8 mouse cellular contexts compared by ENCODE assay signal in the genomic region with DNA sequence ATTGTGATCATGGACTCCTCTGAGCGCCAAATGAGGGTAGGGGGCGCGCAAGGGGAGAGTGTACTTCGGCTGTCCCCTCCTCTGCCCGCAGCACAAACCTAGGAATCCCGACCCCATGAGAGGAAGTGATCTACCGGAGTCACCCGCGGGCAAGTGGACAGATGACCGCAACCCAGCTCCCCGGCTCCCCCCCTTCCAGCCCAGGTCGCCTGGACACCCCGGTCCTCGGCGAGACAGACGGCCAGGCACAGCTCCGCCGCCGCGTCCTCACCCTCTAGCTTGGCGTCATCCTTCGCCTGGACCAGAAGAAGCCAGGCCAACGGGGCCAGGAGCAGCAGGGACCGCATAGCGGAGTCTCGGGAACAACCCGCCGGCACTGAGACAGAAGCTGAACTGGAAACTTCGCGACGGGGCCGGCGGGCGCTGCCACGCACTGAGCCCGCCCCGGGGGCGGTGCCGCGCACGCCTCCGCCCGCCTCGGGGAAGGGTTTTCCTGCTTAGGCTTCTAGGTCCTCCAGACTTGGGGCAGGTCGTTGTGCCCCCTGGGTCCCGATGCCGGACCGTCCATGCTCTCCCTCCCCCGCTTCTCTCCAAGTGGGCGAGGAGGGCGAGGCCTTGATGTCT. TPM values are rescaled to one million over a fixed set of nuclear protein-coding genes. Genes with fewer than 3 reads are reported as not detected.
DNase-seq lines count a peak whose midpoint lies in the region; ATAC-seq and TF ChIP-seq lines count a peak whose summit lies in the region.

Plod1 (minus strand) TSS at position 437 of the 624 bp plus-strand sequence.

- peak; percentile 86 for TF ChIP-seq POLR2A in small intestine, adult 2 months (IDR thresholded peaks at IDR 0.05; ENCODE audit: low read depth, low read length)

- TF ChIP-seq CTCF in small intestine, adult 2 months (IDR thresholded peaks at IDR 0.05; ENCODE audit: extremely low read depth, insufficient read length, insufficient replicate concordance, low read depth, low read length), result no peak

- peak within 1 kb of the TSS; percentile 91 for H3K27ac ChIP-seq in embryonic facial prominence, embryonic 14.5 days (replicated peaks; ENCODE audit: low read depth, low read length)
- peak within 1 kb of the TSS; percentile 91 for H3K27ac ChIP-seq in limb, embryonic 10.5 days
- H3K27ac ChIP-seq in midbrain, embryonic 11.5 days (ENCODE audit: low read depth, low read length), result 0 out of 2 replicates have a peak within 1 kb of the TSS, but pooled peaks have one; percentile 30
- H3K27ac ChIP-seq in small intestine, adult 2 months (ENCODE audit: insufficient read depth, low read depth, low read length), result peak within 1 kb of the TSS; percentile 81

- H3K9ac ChIP-seq in embryonic facial prominence, embryonic 14.5 days (ENCODE audit: low read depth, low read length), result peak within 1 kb of the TSS; percentile 86
- H3K9ac ChIP-seq in midbrain, embryonic 11.5 days (ENCODE audit: low read length), result peak within 1 kb of the TSS; percentile 82

- WGBS in embryonic facial prominence, embryonic 14.5 days, result 0% methylated on average over 24 of the region's 51 CpGs
- WGBS in limb, embryonic 10.5 days, result under 1% methylated on average over 51 of the region's 51 CpGs
- under 1% methylated on average over 51 of the region's 51 CpGs for WGBS in midbrain, embryonic 11.5 days
- under 1% methylated on average over 50 of the region's 51 CpGs for WGBS in small intestine, adult 2 months

- H3K4me3 ChIP-seq in embryonic facial prominence, embryonic 14.5 days (ENCODE audit: low read depth, low read length), result peak within 1 kb of the TSS; percentile 82
- peak within 1 kb of the TSS; percentile 84 for H3K4me3 ChIP-seq in limb, embryonic 10.5 days
- peak within 1 kb of the TSS; percentile 54 for H3K4me3 ChIP-seq in midbrain, embryonic 11.5 days (ENCODE audit: low read depth, low read length)
- H3K4me3 ChIP-seq in small intestine, adult 2 months (ENCODE audit: low read depth, low read length), result peak within 1 kb of the TSS; percentile 80

- peaks cover 4% of the 10 kb centered on the region for H3K36me3 ChIP-seq in embryonic facial prominence, embryonic 14.5 days (ENCODE audit: control insufficient read depth, insufficient read depth, low read length)
- H3K36me3 ChIP-seq in limb, embryonic 10.5 days, result peaks cover 10% of the 10 kb centered on the region
- no peaks in the 10 kb centered on the region for H3K36me3 ChIP-seq in midbrain, embryonic 11.5 days (ENCODE audit: control insufficient read depth, insufficient read depth, low read length)
- no peaks in the 10 kb centered on the region for H3K36me3 ChIP-seq in small intestine, adult 2 months (ENCODE audit: control insufficient read depth, insufficient read depth, low read length)

- peak; percentile 66 for DNase-seq in 416B (ENCODE audit: low read depth)
- peak; percentile 92 to 95 for DNase-seq in adrenal gland, postnatal 36 days
- DNase-seq in embryonic facial prominence, embryonic 14.5 days (ENCODE audit: low spot score), result peak; percentile 88
- peak; percentile 93 to 94 for DNase-seq in heart, adult 18-20 months
- peak; percentile 92 for DNase-seq in kidney, adult 18-20 months
- DNase-seq in limb, embryonic 10.5 days (ENCODE audit: low spot score), result peak; percentile 84
- DNase-seq in midbrain, embryonic 11.5 days (ENCODE audit: low spot score, missing footprints), result peak; percentile 95

- peaks cover 56% of the 10 kb centered on the region for H3K4me1 ChIP-seq in embryonic facial prominence, embryonic 14.5 days (ENCODE audit: control insufficient read depth, insufficient read depth, low read length)
- peaks cover 72% of the 10 kb centered on the region for H3K4me1 ChIP-seq in limb, embryonic 10.5 days
- peaks cover 2% of the 10 kb centered on the region for H3K4me1 ChIP-seq in midbrain, embryonic 11.5 days (ENCODE audit: control insufficient read depth, insufficient read depth, low read length)
- H3K4me1 ChIP-seq in small intestine, adult 2 months (ENCODE audit: control insufficient read depth, insufficient read depth, insufficient read length, low read length), result peaks cover 2% of the 10 kb centered on the region; the same call in 1 of the 2 replicates

- H3K9me3 ChIP-seq in embryonic facial prominence, embryonic 14.5 days (ENCODE audit: control insufficient read depth, low read length), result no peaks in the 10 kb centered on the region
- H3K9me3 ChIP-seq in limb, embryonic 10.5 days (replicated peaks), result no peaks in the 10 kb centered on the region
- H3K9me3 ChIP-seq in midbrain, embryonic 11.5 days (ENCODE audit: control insufficient read depth, low read length), result no peaks in the 10 kb centered on the region

- H3K4me2 ChIP-seq in embryonic facial prominence, embryonic 14.5 days (ENCODE audit: low read depth, low read length), result peak within 1 kb of the TSS; percentile 75
- peak within 1 kb of the TSS; percentile 92 for H3K4me2 ChIP-seq in midbrain, embryonic 11.5 days

- peak; percentile 70 for ATAC-seq in embryonic facial prominence, embryonic 14.5 days (ENCODE audit: low read depth)
- peak; percentile 47 for ATAC-seq in midbrain, embryonic 11.5 days (ENCODE audit: low FRiP score)

- no peaks in the 10 kb centered on the region for H3K27me3 ChIP-seq in embryonic facial prominence, embryonic 14.5 days (replicated peaks; ENCODE audit: control insufficient read depth, insufficient read depth, low read length)
- no peaks in the 10 kb centered on the region for H3K27me3 ChIP-seq in limb, embryonic 10.5 days (ENCODE audit: low read depth, poor library complexity, severe bottlenecking)
- H3K27me3 ChIP-seq in midbrain, embryonic 11.5 days (ENCODE audit: control insufficient read depth, insufficient read depth, low read length), result no peaks in the 10 kb centered on the region; the same call in 1 of the 2 replicates
- no peaks in the 10 kb centered on the region for H3K27me3 ChIP-seq in small intestine, adult 2 months (ENCODE audit: control insufficient read depth, insufficient read depth, low read length)

RNA-seq across cellular contexts. Expression of gene Plod1, which starts in this region (rescaled TPM):
- 10 to 100 TPM; 35.1 to 47.1 TPM for total RNA-seq in adrenal gland, postnatal 36 days (2021)
- 83.8 and 102 TPM in 2 replicates for polyA plus RNA-seq in embryonic facial prominence, embryonic 14.5 days (2014; fragmentation: Nextera tagmentation; extraction: Ambion mirVana)
- 10 to 100 TPM; 61.0 to 65.3 TPM for total RNA-seq in heart, adult 18-20 months (2021)
- polyA plus RNA-seq in limb, embryonic 10.5 days (2016; fragmentation: Nextera tagmentation; extraction: Ambion mirVana), result 29.1 and 31.5 TPM in 2 replicates
- 24.2 and 25.8 TPM in 2 replicates for polyA plus RNA-seq in midbrain, embryonic 11.5 days (2014; fragmentation: Nextera tagmentation; extraction: Ambion mirVana)
- 8.8 and 18.8 TPM in 2 replicates for polyA plus RNA-seq in small intestine, adult 2 months (2012; rRNA removed)

Comparison
In these comparisons a context has a peak if more than half of its experiments do, and no peak if none do; other contexts are left out.
1. Peak in every context shown above with its lines: DNase-seq, ATAC-seq, H3K4me3 ChIP-seq and H3K27ac ChIP-seq.
2. H3K27ac ChIP-seq: peak in every context shown above with its lines; median percentile 91 in embryonic facial prominence, embryonic 14.5 days; 91 in limb, embryonic 10.5 days; 81 in small intestine, adult 2 months; 30 in midbrain, embryonic 11.5 days.